Mouse (Mus musculus) spleen, adult 2 months (tissue): ENCODE data around the gene Serinc2. TPM values are rescaled to one million over a fixed set of nuclear protein-coding genes. Genes with fewer than 3 reads are reported as not detected.

Experiments used
- DNase-seq, 2 experiments: peaks; one replicate each; pipeline versions ENCODE4 v3.0.0 to v3.0.0-alpha.2; 2012 to 2021; ENCODE audit warnings: low spot score in 2 of 2, low read depth in 1 of 2
- H3K27ac ChIP-seq: fragments of 200-500 bp; 2 replicates; pipeline ENCODE4 v1.5.1; 2012; ENCODE audit warnings: low read length, inconsistent platforms; ENCODE audit not compliant: insufficient read depth
- H3K27me3 ChIP-seq: fragments of 200-500 bp; 2 replicates; pipeline ENCODE4 v1.6.1; 2012; ENCODE audit warnings: mild to moderate bottlenecking, moderate library complexity, low read length, inconsistent platforms; ENCODE audit not compliant: control insufficient read depth, insufficient read depth
- H3K36me3 ChIP-seq: fragments of 200-500 bp; 2 replicates; pipeline ENCODE4 v1.6.1; 2012; ENCODE audit warnings: mild to moderate bottlenecking, low read length, inconsistent platforms; ENCODE audit not compliant: control insufficient read depth, insufficient read depth
- H3K4me1 ChIP-seq: fragments of 200-500 bp; 2 replicates; pipeline ENCODE4 v1.6.1; 2011; ENCODE audit warnings: inconsistent platforms; ENCODE audit not compliant: control insufficient read depth, insufficient read depth, insufficient read length
- H3K4me3 ChIP-seq: fragments of 200-500 bp; 2 replicates; pipeline ENCODE4 v1.5.1; 2011; ENCODE audit warnings: mild to moderate bottlenecking, inconsistent platforms; ENCODE audit not compliant: insufficient read depth, insufficient read length; ENCODE audit errors: extremely low read depth
- CTCF ChIP-seq: fragments of 200-500 bp; IDR thresholded peaks from 2 replicates; pipeline ENCODE4 v1.5.1; 2011; ENCODE audit warnings: mild to moderate bottlenecking, inconsistent platforms; ENCODE audit not compliant: insufficient read depth, insufficient read length, insufficient replicate concordance; ENCODE audit errors: extremely low read depth
- POLR2A ChIP-seq: fragments of 200-500 bp; IDR thresholded peaks from 2 replicates; pipeline ENCODE4 v1.6.1; 2011; ENCODE audit warnings: low read depth, low read length, inconsistent platforms
- WGBS: fragments of 180-500 bp; shearing (Covaris S2); methylation state at CpG from one replicate; pipeline ENCODE4 v1.1.7; 2018; 5-methylcytosine and 5-hydroxymethylcytosine counted together
- polyA plus RNA-seq: library from polyadenylated mRNA; depleted of rRNA; stranded (reverse); fragments of >200 nt; gene quantifications from 2 replicates; pipeline ENCODE4 v1.2.3, GENCODE M21; 2012

Gene Serinc2
- polyA plus RNA-seq, 1 experiment: 0.85 TPM

- WGBS: 83% methylated on average over 11 of the region's 11 CpGs
- no peak overlapping the region for H3K27ac ChIP-seq
- H3K27me3 ChIP-seq: no peaks in the 10 kb centered on the region
- TF ChIP-seq POLR2A (no peak), CTCF (no peak)
- H3K4me3 ChIP-seq: no peak overlapping the region
- H3K4me1 ChIP-seq: no peaks in the 10 kb centered on the region
- no peak for DNase-seq
- H3K36me3 ChIP-seq: no peaks in the 10 kb centered on the region
These were observed 20.0 kb upstream of the Serinc2 start for GRCm38 (mm10) chr4:130298877-130299628.

- DNase-seq: no peak
- no peaks in the 10 kb centered on the region for H3K4me1 ChIP-seq
- TF ChIP-seq POLR2A (no peak), CTCF (peak; percentile 56; the same call in 1 of the 2 replicates)
- no peak overlapping the region for H3K4me3 ChIP-seq
- no peaks in the 10 kb centered on the region for H3K27me3 ChIP-seq
- H3K27ac ChIP-seq: no peak overlapping the region; the same call in 1 of the 2 replicates
- WGBS: 28% methylated on average over 13 of the region's 13 CpGs
- no peaks in the 10 kb centered on the region for H3K36me3 ChIP-seq
These were observed 18.1 kb upstream of the Serinc2 start for GRCm38 (mm10) chr4:130297123-130297529.

- H3K36me3 ChIP-seq: no peaks in the 10 kb centered on the region
- H3K27ac ChIP-seq: peak overlapping the region; percentile 45; the same call in 1 of the 2 replicates
- DNase-seq: no peak
- no peak overlapping the region for H3K4me3 ChIP-seq
- H3K27me3 ChIP-seq: no peaks in the 10 kb centered on the region
- 78% methylated on average over 13 of the region's 13 CpGs for WGBS
- no peak for TF ChIP-seq CTCF
- no peak for TF ChIP-seq POLR2A
- H3K4me1 ChIP-seq: no peaks in the 10 kb centered on the region
These were observed 17.4 kb upstream of the Serinc2 start for GRCm38 (mm10) chr4:130296243-130296965.

GRCm38 (mm10) chr4:130295047-130295745, 16.2 kb upstream of the Serinc2 start:
- H3K36me3 ChIP-seq: no peaks in the 10 kb centered on the region
- H3K4me1 ChIP-seq: no peaks in the 10 kb centered on the region
- 48% methylated on average over 23 of the region's 23 CpGs for WGBS
- no peak for DNase-seq
- peak overlapping the region; percentile 32; the same call in 1 of the 2 replicates for H3K27ac ChIP-seq
- no peak overlapping the region for H3K4me3 ChIP-seq
- no peaks in the 10 kb centered on the region for H3K27me3 ChIP-seq
- no peak for TF ChIP-seq CTCF

GRCm38 (mm10) chr4:130294513-130294912, 15.5 kb upstream of the Serinc2 start:
- 76% methylated on average over 8 of the region's 8 CpGs for WGBS
- Histone ChIP-seq H3K4me1 (no peaks in the 10 kb centered on the region), H3K27me3 (no peaks in the 10 kb centered on the region), H3K36me3 (no peaks in the 10 kb centered on the region), H3K27ac (no peak overlapping the region), H3K4me3 (no peak overlapping the region)
- TF ChIP-seq POLR2A: no peak
- no peak for TF ChIP-seq CTCF
- DNase-seq: no peak

GRCm38 (mm10) chr4:130292271-130292670, 13.3 kb upstream of the Serinc2 start:
- Histone ChIP-seq H3K27me3 (no peaks in the 10 kb centered on the region), H3K27ac (no peak overlapping the region), H3K36me3 (no peaks in the 10 kb centered on the region), H3K4me1 (no peaks in the 10 kb centered on the region), H3K4me3 (no peak overlapping the region)
- 2% methylated on average over 4 of the region's 4 CpGs for WGBS
- peak; percentile 31 to 48 for DNase-seq
- TF ChIP-seq CTCF (peak; percentile 82; the same call in 1 of the 2 replicates), POLR2A (no peak)
